Mouse (Mus musculus): ENCODE measurements around the gene Tmed8.

DNA sequence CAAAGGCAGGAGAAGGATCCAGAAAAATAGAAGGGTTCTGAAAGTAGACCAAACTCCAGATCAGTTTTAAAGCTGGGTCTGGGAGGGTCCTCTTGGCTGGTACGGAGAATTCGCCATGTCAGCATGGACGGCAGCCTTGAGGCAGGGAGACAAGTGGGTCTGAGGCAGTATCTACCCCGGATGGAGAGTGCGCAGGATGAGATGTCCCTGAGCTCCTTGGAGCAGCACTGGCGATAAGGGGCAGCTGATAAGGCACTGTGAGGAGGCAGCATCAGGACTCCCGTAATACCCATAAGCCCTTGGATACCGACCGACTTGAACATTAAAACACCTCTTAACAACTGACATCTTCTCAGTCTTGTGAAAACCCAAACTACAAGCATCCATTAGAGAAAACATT lies 67.5 kb downstream of the Tmed8 start:
- no peak for TF ChIP-seq CTCF (IDR thresholded peaks at IDR 0.05; ENCODE audit: borderline replicate concordance, extremely low read depth, insufficient read depth, insufficient read length)
- TF ChIP-seq POLR2A (IDR thresholded peaks at IDR 0.05; ENCODE audit: borderline replicate concordance, extremely low read depth, insufficient read depth, insufficient read length, poor library complexity, severe bottlenecking), result no peak
